Mouse (Mus musculus): ENCODE data around the gene Pmel.

GRCm38 (mm10) chr10:128702328-128703007 lies 1.5 kb upstream of the Pmel start:
- no peak for TF ChIP-seq MAFK (IDR thresholded peaks at IDR 0.05; ENCODE audit: insufficient read depth, low read depth, low read length)
- TF ChIP-seq ZNF384 (IDR thresholded peaks at IDR 0.05; ENCODE audit: low read depth, low read length): no peak
- TF ChIP-seq HCFC1 (IDR thresholded peaks at IDR 0.05; ENCODE audit: borderline replicate concordance, insufficient read depth, low read length): no peak

All from ES-E14 (cell line).